Mouse (Mus musculus) liver, embryonic 13.5 days (tissue): Measurements from ENCODE around the gene Rbm25. TPM values are rescaled to one million over a fixed set of nuclear protein-coding genes. Genes with fewer than 3 reads are reported as not detected.

ENCODE experiments used
- polyA plus RNA-seq: library from polyadenylated mRNA; unstranded; fragments of >200 nt; fragmentation: Nextera tagmentation; extraction: Ambion mirVana; gene quantifications from 2 replicates; pipeline ENCODE4 v1.2.1, GENCODE M21; 2015

Gene Rbm25
- polyA plus RNA-seq, 1 experiment from 2014 or later, result 121 TPM

Other genes with a start within 250 kb of the Rbm25 start
- gene Dpf3, start 143.5 kb upstream of the Rbm25 start, polyA plus RNA-seq, result 6.6 and 7.0 TPM in 2 replicates
- gene Dcaf4, start 110.8 kb upstream of the Rbm25 start, polyA plus RNA-seq, result 14.7 and 16.0 TPM in 2 replicates
- gene Zfyve1, start 34.0 kb upstream of the Rbm25 start, polyA plus RNA-seq, result 5.0 and 5.9 TPM in 2 replicates
- gene Psen1, start 56.9 kb downstream of the Rbm25 start, polyA plus RNA-seq, result 23.1 and 28.9 TPM in 2 replicates
- gene Papln, start 132.4 kb downstream of the Rbm25 start, polyA plus RNA-seq, result 0.60 and 0.67 TPM in 2 replicates